Mouse (Mus musculus): ENCODE results near the gene Col4a1. TPM values are rescaled to one million over a fixed set of nuclear protein-coding genes. Genes with fewer than 3 reads are reported as not detected.

The Col4a1 gene
- 38.1 and 123 TPM in 2 replicates for polyA plus RNA-seq (2014; fragmentation: Nextera tagmentation; extraction: Ambion mirVana)

DNA sequence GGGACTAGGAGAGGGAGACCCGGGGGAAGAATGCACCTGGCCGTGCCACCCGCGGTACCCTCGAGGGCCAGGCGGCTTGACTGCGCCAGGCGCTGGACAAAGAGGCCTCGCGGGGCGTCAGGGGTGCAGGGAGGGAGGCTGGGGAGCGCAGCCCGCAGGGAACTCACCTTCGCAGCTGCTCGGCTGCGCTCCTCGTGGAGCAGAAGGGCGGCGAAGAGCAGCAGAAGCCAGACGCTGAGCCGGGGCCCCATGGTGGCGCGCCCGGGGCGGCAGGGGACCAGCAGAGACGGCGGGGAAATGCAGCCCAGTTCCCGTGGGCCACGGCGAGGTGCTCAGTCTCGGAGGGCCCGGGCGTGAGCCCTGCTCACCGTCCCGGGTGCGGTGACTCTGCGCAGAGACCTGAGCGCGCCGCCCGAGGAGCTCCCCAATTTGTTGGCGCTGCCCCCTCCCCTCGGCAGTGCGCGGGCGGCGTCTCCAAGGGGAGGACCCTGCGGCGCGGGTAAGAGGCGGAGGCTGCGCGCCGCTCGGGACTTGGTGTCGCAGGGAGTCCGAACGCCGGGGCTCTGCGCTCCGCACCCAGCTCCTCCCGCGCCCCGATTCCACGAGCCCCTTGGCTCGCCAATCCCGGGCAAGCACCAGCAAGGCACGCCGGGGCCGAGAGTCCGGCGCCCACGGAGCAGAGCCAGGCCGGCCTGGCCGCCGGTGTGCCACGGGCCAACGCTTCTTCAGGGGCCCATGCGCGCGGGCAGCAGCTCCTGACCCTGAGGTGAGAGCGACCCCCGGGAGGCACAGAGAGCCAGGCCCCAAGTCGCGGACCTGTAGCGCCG, at the start of gene Col4a1, which contains the start of gene Col4a2:
Gene Col4a1 (minus strand): TSS at position 478 of the 827 bp plus-strand sequence.
Gene Col4a2 (plus strand): TSS at position 457 of the 827 bp plus-strand sequence.
- peak within 1 kb of the TSS; percentile 51 for H3K4me3 ChIP-seq (replicated peaks; ENCODE audit: low read depth, low read length)
- no peaks in the 10 kb centered on the region for H3K36me3 ChIP-seq (ENCODE audit: control insufficient read depth, insufficient read depth, low read length)
- WGBS: under 1% methylated on average over 86 of the region's 87 CpGs
- peak within 1 kb of the TSS; percentile 87 for H3K4me2 ChIP-seq (ENCODE audit: low read length)
- H3K27ac ChIP-seq (replicated peaks; ENCODE audit: low read depth, low read length): peak within 1 kb of the TSS; percentile 45
- H3K4me1 ChIP-seq (ENCODE audit: control insufficient read depth, insufficient read depth, low read length): peaks cover 21% of the 10 kb centered on the region
- H3K9me3 ChIP-seq (ENCODE audit: control insufficient read depth, low read length): no peaks in the 10 kb centered on the region
- peaks cover 32% of the 10 kb centered on the region; the same call in 1 of the 2 replicates for H3K27me3 ChIP-seq (ENCODE audit: control insufficient read depth, insufficient read depth, low read length)
- ATAC-seq (ENCODE audit: low FRiP score, low TSS enrichment): peak; percentile 47; the same call in 1 of the 2 replicates
- H3K9ac ChIP-seq (replicated peaks; ENCODE audit: low read length): peak within 1 kb of the TSS; percentile 60
- peak; percentile 76 for DNase-seq

DNA sequence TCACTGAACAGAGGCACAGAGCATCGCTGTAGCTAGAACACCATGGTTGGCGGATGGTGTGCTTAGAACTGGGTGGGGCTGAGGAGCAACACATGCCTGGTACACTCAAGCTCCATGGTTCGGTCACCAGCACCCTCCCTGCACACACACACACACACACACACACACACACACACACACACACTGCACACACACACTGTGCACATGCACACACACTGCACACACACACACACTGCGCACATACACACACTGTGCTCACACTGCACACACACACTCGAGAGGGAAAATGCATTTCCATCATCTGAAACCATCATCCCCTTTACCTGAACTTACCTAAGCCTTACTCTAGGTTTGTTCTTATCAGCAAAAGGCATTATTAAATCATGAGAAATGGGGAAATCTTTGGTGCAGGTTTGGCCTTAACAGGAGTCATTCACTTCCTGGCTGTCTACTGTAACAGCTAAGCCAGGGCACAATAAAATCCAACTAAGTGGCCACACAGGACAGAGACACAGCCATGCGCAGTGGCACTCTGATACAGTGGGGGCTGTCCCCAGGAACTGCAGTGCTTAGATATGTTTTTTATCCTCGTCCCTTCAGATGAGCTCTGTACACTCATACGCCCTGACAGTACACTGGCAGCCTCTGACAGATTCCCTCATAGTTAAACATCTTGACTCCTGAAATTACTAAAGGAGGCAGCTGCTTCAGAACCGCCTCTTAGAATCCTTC, 49.1 kb upstream of the Col4a1 start:
- H3K27me3 ChIP-seq (ENCODE audit: control insufficient read depth, insufficient read depth, low read length): no peaks in the 10 kb centered on the region
- H3K4me3 ChIP-seq (replicated peaks; ENCODE audit: low read depth, low read length): no peak overlapping the region
- H3K9ac ChIP-seq (replicated peaks; ENCODE audit: low read length): no peak overlapping the region
- H3K4me2 ChIP-seq (ENCODE audit: low read length): no peak overlapping the region
- no peaks in the 10 kb centered on the region for H3K9me3 ChIP-seq (ENCODE audit: control insufficient read depth, low read length)
- H3K27ac ChIP-seq (replicated peaks; ENCODE audit: low read depth, low read length): peak overlapping the region; percentile 5; the same call in 1 of the 2 replicates
- ATAC-seq (ENCODE audit: low FRiP score, low TSS enrichment) (no peak), DNase-seq (no peak)
- WGBS: 66% methylated on average over 9 of the region's 9 CpGs
- peaks cover 16% of the 10 kb centered on the region; the same call in 1 of the 2 replicates for H3K4me1 ChIP-seq (ENCODE audit: control insufficient read depth, insufficient read depth, low read length)
- no peaks in the 10 kb centered on the region for H3K36me3 ChIP-seq (ENCODE audit: control insufficient read depth, insufficient read depth, low read length)

GRCm38 (mm10) chr8:11359846-11360245, 47.2 kb upstream of the Col4a1 start:
- no peak for DNase-seq
- no peak overlapping the region for H3K27ac ChIP-seq (replicated peaks; ENCODE audit: low read depth, low read length)
- no peak overlapping the region for H3K9ac ChIP-seq (replicated peaks; ENCODE audit: low read length)
- no peak overlapping the region for H3K4me2 ChIP-seq (ENCODE audit: low read length)
- H3K4me3 ChIP-seq (replicated peaks; ENCODE audit: low read depth, low read length): no peak overlapping the region
- no peaks in the 10 kb centered on the region for H3K9me3 ChIP-seq (ENCODE audit: control insufficient read depth, low read length)
- peaks cover 16% of the 10 kb centered on the region; the same call in 1 of the 2 replicates for H3K4me1 ChIP-seq (ENCODE audit: control insufficient read depth, insufficient read depth, low read length)
- no peak for ATAC-seq (ENCODE audit: low FRiP score, low TSS enrichment)
- H3K27me3 ChIP-seq (ENCODE audit: control insufficient read depth, insufficient read depth, low read length): no peaks in the 10 kb centered on the region
- whole genome bisulfite sequencing: 86% methylated on average over 5 of the region's 5 CpGs
- H3K36me3 ChIP-seq (ENCODE audit: control insufficient read depth, insufficient read depth, low read length): no peaks in the 10 kb centered on the region

- H3K27ac ChIP-seq (replicated peaks; ENCODE audit: low read depth, low read length): no peak overlapping the region
- no peak for DNase-seq
- H3K4me3 ChIP-seq (replicated peaks; ENCODE audit: low read depth, low read length): no peak overlapping the region
- H3K9me3 ChIP-seq (ENCODE audit: control insufficient read depth, low read length): no peaks in the 10 kb centered on the region
- 68% methylated on average over 7 of the region's 7 CpGs for WGBS
- ATAC-seq (ENCODE audit: low FRiP score, low TSS enrichment): no peak
- H3K9ac ChIP-seq (replicated peaks; ENCODE audit: low read length): no peak overlapping the region
- no peaks in the 10 kb centered on the region for H3K36me3 ChIP-seq (ENCODE audit: control insufficient read depth, insufficient read depth, low read length)
- H3K4me2 ChIP-seq (ENCODE audit: low read length): no peak overlapping the region
- H3K4me1 ChIP-seq (ENCODE audit: control insufficient read depth, insufficient read depth, low read length): peaks cover 9% of the 10 kb centered on the region; the same call in 1 of the 2 replicates
- H3K27me3 ChIP-seq (ENCODE audit: control insufficient read depth, insufficient read depth, low read length): no peaks in the 10 kb centered on the region
These were observed 45.4 kb upstream of the Col4a1 start for GRCm38 (mm10) chr8:11357921-11358436.

DNA sequence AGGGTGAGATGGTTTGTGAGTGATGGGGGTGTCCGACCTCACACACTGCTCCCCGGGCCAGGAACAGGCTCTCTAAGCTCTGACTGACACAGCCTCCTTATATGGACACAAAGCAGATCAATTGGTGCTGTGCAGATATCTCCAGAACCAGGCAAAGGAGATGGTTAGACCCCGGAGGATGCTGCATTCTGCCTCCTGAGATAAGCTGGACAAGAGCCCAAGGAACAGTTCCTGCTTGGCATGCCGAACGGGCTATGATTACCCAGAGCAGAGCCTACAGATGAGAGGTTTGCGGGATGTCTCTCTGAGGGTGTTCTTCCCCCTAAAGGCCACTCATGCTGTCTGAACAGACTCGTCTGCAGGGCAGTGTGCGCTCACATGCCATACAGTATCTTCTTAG, 44.1 kb upstream of the Col4a1 start:
- ATAC-seq (ENCODE audit: low FRiP score, low TSS enrichment) (no peak), DNase-seq (no peak)
- no peaks in the 10 kb centered on the region for H3K4me1 ChIP-seq (ENCODE audit: control insufficient read depth, insufficient read depth, low read length)
- H3K9me3 ChIP-seq (ENCODE audit: control insufficient read depth, low read length): no peaks in the 10 kb centered on the region
- 79% methylated on average over 8 of the region's 8 CpGs for WGBS
- no peak overlapping the region for H3K4me3 ChIP-seq (replicated peaks; ENCODE audit: low read depth, low read length)
- H3K27ac ChIP-seq (replicated peaks; ENCODE audit: low read depth, low read length): no peak overlapping the region
- no peaks in the 10 kb centered on the region for H3K36me3 ChIP-seq (ENCODE audit: control insufficient read depth, insufficient read depth, low read length)
- H3K9ac ChIP-seq (replicated peaks; ENCODE audit: low read length): no peak overlapping the region
- no peaks in the 10 kb centered on the region for H3K27me3 ChIP-seq (ENCODE audit: control insufficient read depth, insufficient read depth, low read length)
- no peak overlapping the region for H3K4me2 ChIP-seq (ENCODE audit: low read length)

DNA sequence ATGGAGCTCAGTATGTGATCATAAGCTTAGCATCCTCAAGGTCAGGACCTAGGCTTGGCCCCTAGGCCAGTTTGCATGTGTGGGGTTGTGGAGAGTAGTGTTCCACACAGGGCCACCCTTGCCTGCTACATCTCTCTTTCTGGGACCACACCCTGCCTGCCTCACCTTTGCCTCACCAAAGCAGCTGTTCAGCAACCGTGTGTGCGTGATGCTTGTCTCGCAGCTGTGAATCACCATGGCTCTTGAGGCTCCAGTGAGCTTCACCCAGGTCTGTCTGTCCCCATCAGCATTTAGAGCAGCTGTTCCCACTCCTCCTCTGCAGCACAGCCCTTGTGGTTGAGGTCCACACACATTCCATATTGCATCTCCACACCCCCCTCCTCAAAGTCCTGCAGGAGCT, 43.3 kb upstream of the Col4a1 start:
- ATAC-seq (ENCODE audit: low FRiP score, low TSS enrichment) (no peak), DNase-seq (no peak)
- Histone ChIP-seq H3K4me2 (ENCODE audit: low read length) (no peak overlapping the region), H3K27ac (replicated peaks; ENCODE audit: low read depth, low read length) (no peak overlapping the region), H3K9me3 (ENCODE audit: control insufficient read depth, low read length) (no peaks in the 10 kb centered on the region), H3K4me1 (ENCODE audit: control insufficient read depth, insufficient read depth, low read length) (no peaks in the 10 kb centered on the region), H3K9ac (replicated peaks; ENCODE audit: low read length) (no peak overlapping the region), H3K36me3 (ENCODE audit: control insufficient read depth, insufficient read depth, low read length) (no peaks in the 10 kb centered on the region), H3K27me3 (ENCODE audit: control insufficient read depth, insufficient read depth, low read length) (no peaks in the 10 kb centered on the region), H3K4me3 (replicated peaks; ENCODE audit: low read depth, low read length) (no peak overlapping the region)
- 94% methylated on average over 3 of the region's 3 CpGs for WGBS

DNA sequence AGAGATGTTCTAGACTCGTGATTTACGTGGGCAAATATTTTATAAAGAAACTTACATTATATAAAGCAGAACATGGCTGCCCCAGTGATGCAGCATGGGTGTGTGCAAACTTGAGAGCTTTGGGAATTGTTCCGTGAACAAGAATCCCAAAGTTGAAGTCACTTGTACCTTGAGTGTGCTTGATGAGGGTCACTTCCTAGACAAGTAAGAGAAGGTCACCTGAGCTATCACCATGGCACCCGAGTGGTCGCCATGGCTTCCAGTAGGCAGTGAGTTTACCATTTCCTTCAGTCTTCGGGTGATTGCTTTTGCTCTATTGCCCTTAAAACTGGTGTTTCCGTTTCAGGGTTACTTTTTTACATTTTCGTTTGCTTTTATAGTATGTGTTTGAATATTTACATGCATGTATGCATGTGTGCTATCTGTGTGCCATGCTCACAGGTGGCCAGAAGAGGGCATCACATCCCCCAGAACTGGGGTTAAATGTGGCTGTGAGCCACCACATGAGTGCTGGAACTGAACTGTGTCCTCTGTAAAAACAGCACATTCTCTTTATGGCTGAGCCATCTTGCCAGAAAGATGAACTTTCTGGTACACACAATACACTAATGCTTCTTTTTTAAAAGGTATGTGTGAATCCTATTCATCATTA, 42.3 kb upstream of the Col4a1 start:
- H3K4me3 ChIP-seq (replicated peaks; ENCODE audit: low read depth, low read length): no peak overlapping the region
- WGBS: 91% methylated on average over 8 of the region's 8 CpGs
- no peaks in the 10 kb centered on the region for H3K9me3 ChIP-seq (ENCODE audit: control insufficient read depth, low read length)
- ATAC-seq (ENCODE audit: low FRiP score, low TSS enrichment): no peak
- DNase-seq: no peak
- no peaks in the 10 kb centered on the region for H3K4me1 ChIP-seq (ENCODE audit: control insufficient read depth, insufficient read depth, low read length)
- no peaks in the 10 kb centered on the region for H3K27me3 ChIP-seq (ENCODE audit: control insufficient read depth, insufficient read depth, low read length)
- H3K27ac ChIP-seq (replicated peaks; ENCODE audit: low read depth, low read length): no peak overlapping the region
- no peak overlapping the region for H3K4me2 ChIP-seq (ENCODE audit: low read length)
- H3K9ac ChIP-seq (replicated peaks; ENCODE audit: low read length): no peak overlapping the region
- no peaks in the 10 kb centered on the region for H3K36me3 ChIP-seq (ENCODE audit: control insufficient read depth, insufficient read depth, low read length)

DNA sequence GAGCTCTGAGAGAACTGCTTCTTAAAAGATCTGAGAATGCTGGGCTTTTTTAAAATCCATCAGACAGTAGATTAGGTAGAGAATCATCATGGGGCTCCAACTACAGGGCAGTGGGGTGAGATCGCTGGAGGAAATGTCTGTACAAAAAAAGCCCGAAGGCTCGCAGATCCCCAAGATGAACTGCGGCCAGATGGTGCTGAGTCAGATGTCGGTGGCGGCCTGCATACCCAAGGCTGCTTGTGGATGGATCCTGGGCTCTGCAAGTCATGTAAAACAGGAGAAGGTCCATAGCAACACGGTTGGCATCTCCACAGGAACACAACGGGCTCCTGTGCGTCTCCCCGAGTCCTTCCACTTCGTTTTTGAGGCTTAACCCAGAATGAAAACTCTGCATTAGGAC, 39.9 kb upstream of the Col4a1 start:
- Histone ChIP-seq H3K27me3 (ENCODE audit: control insufficient read depth, insufficient read depth, low read length) (no peaks in the 10 kb centered on the region), H3K9me3 (ENCODE audit: control insufficient read depth, low read length) (no peaks in the 10 kb centered on the region), H3K9ac (replicated peaks; ENCODE audit: low read length) (no peak overlapping the region), H3K36me3 (ENCODE audit: control insufficient read depth, insufficient read depth, low read length) (no peaks in the 10 kb centered on the region), H3K27ac (replicated peaks; ENCODE audit: low read depth, low read length) (no peak overlapping the region), H3K4me3 (replicated peaks; ENCODE audit: low read depth, low read length) (no peak overlapping the region), H3K4me2 (ENCODE audit: low read length) (no peak overlapping the region), H3K4me1 (ENCODE audit: control insufficient read depth, insufficient read depth, low read length) (no peaks in the 10 kb centered on the region)
- no peak for DNase-seq
- ATAC-seq (ENCODE audit: low FRiP score, low TSS enrichment): no peak
- 83% methylated on average over 11 of the region's 11 CpGs for WGBS
